Mouse (Mus musculus): ENCODE data around the gene Ambra1. TPM values are rescaled to one million over a fixed set of nuclear protein-coding genes. Genes with fewer than 3 reads are reported as not detected.

The Ambra1 gene
- total RNA-seq, 2 experiments from 2014 or later, result 24.4 to 30.9 TPM

- DNase-seq, result no peak
Measured at GRCm38 (mm10) chr2:91959544-91960410, 229.8 kb downstream of the Ambra1 start.

- DNase-seq, result no peak
Measured at GRCm38 (mm10) chr2:91960459-91960858, 230.5 kb downstream of the Ambra1 start.

DNA sequence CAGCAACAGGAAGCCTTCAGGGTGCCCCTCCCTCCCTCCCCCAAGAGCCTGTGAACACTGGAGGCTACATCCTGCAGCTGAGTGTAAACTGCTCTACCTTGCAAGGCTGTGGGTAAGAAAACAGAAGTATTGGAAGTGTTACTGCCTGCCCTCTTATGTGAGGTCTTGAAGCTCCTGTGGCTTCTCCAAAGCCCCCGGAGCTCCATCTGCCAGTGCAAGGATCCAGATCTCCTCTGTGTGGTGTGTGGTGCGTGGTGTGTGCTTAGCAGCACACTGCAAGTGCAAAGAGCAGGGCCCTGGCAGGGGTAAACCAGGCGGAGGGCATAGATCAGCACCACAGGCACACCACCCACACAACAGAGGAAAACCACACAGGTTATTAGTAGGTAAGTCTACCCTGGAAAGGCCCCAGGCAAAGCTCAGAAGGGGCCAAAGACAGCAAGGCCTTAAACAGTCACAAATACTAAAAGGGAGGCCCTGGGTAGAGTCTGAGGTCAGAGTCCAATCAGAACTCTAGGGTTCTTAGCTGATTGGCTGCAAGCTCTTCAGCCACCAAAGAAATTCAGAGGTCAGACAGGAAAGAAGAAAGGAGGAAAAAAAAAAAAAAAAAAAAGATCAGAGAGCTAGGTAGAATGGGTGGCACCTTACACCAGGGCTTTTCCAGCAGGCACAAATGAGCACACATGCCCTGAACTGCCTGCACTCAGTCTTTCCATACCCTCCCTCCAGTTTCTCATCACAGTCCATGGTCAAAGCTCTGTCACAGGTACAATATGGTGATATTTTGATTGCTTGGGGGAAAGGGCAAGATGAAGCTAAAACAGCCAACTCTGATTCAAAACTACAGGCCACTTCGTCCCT, 232.2 kb downstream of the Ambra1 start:
- no peak for DNase-seq

GRCm38 (mm10) chr2:91962864-91963401, 233.0 kb downstream of the Ambra1 start:
- peak; percentile 62 for DNase-seq

DNA sequence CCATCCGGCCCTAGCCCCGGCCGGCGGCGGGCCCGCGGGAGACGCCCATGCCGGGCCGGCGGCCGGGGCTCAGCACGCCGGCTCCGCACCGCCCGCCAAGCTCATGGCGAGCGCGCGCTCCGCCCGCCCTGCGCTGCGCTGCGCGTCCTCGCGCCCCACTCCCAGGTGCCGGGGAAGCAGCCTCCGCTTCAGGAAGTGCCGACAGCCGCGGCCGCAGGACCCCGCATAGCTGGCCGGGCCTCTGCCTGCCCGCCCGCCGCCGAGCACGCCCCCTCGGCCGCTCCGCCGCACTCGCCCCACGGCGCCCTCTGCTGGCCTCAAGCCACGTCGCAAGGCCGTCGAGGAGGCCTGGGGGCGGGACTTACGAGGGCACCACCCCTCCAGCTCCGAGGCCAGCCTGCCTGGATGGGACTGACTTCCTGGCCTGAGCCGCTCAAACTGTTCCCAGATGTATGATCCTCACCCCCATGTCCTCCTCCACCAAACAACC, 233.6 kb downstream of the Ambra1 start:
- DNase-seq, result peak; percentile 99

DNA sequence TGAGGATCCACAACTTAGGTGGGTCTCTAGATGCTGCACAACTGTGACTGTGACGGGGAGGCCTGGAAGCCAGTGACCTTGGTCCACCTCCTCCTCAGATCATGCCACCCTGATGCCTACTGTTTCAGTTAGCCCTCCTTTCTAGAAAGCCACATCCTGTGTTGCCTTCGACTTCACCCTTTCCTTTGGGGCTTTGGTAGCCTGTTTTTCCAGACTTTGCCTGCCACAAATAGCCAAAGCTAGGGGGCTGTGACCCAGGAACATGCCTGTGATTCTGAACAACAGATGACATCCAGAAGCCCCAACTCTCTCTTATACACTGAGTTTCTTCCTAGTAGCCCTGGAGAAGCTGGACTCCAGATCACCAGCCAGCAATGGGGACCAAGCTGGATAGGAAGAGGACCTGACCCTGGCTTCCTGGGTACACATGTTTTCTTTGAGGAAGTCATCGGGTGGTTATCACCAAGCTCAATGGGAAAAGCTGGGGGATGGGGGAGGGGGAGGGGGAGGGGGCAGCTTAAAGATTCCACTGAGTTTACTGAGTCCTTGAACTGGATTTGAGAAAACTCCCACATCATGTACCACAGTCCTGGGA, 234.8 kb downstream of the Ambra1 start:
- DNase-seq, result no peak

GRCm38 (mm10) chr2:91965417-91965816, 235.5 kb downstream of the Ambra1 start:
- peak; percentile 78 for DNase-seq

GRCm38 (mm10) chr2:91966367-91966766, 236.4 kb downstream of the Ambra1 start:
- no peak for DNase-seq

DNA sequence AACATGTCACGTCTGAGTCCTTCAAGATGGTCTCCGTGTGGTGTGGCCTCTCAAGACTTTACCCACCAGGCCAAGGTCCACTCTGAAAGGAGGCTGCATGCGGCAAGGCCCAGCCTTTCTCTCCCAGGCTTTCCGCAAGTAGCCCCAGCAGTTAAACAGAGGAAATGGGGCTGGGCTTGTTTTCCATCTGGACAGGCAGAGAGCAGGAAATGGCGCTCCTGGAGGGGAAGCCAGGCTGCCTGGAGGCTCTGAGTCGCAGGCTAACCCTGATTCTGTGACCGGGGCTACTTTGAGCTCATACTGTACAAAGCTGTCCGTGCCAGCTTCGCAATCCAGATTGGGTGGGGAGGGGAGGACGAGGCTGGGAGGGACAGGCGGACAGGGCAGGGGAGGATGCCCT, 238.0 kb downstream of the Ambra1 start:
- DNase-seq, result no peak

Small RNA genes lying within 50 kb of the gene (microRNA-seq; reads per million reads assigned to microRNA genes)
- not detected for gene Mir6999

Other genes with a start within 250 kb of the Ambra1 start
- 10 to 100 TPM; 44.4 to 51.3 TPM for gene Ckap5, start 203.4 kb upstream of the Ambra1 start, total RNA-seq (2021)
- gene F2, start 93.7 kb upstream of the Ambra1 start, total RNA-seq (2021), result 100 to 1,000 TPM; 156 to 377 TPM
- 10 to 100 TPM; 13.2 to 16.9 TPM for gene Zfp408, start 80.3 kb upstream of the Ambra1 start, total RNA-seq (2021)
- 10 to 100 TPM; 53.8 to 70.9 TPM for gene Arhgap1, start 80.3 kb upstream of the Ambra1 start, total RNA-seq (2021)
- 10 to 100 TPM; 41.3 to 42.0 TPM for gene Atg13, start 19.6 kb upstream of the Ambra1 start, total RNA-seq (2021)
- gene Harbi1, start 19.3 kb upstream of the Ambra1 start, total RNA-seq (2021), result 1 to 10 TPM; 7.3 to 9.8 TPM
- gene Chrm4, start 197.1 kb downstream of the Ambra1 start, total RNA-seq (2021), result under 1 TPM; 0.18 to 0.27 TPM
- gene Mdk, start 202.2 kb downstream of the Ambra1 start, total RNA-seq (2021), result 10 to 100 TPM; 30.8 to 36.7 TPM
- not detected for gene Gm9821, start 215.6 kb downstream of the Ambra1 start, total RNA-seq (2021)
- gene Dgkz, start 245.7 kb downstream of the Ambra1 start, total RNA-seq (2021), result 10 to 100 TPM; 64.4 to 72.1 TPM